Mouse (Mus musculus) cerebellum, postnatal 10 days (tissue): Measurements from ENCODE around the gene Endod1.

Experiments used
- DNase-seq, 2 experiments: peaks; one replicate each; pipeline ENCODE4 v3.0.0; 2021; ENCODE audit warnings: mixed read lengths in 2 of 2

Endod1 gene

DNA sequence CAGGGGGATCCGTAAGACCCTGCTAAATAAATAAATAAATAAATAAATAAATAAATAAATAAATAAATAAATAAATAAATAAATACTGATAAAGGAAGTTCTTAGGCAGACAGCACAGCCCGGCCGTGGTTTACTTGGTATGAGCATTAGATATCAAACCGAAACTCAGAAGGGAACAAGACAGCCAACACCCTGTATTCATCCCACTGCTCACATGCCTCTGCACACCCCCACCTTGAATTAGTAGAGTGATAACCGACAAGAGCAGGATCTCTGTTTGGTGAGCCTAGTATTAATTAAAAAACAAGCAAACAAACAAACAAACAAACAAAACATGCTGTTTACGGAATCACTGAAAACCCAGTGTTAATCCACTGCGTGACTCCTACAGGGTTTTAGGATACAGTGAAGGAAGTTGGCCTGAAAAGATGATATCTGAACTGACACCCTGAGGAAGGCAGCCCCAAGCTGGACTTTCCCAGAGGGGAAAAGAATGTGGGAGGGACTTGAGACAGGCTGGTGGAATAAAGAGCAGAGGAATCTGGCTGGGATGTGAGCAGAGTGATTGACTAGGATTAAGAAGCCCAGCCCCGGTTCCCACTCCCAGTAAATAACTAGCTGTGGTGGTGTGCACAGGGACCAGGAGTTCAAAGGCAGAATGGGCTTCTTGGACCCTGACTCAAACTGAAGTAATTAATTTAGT, at the start of gene Endod1:
Endod1 (minus strand) TSS at position 155 of the 703 bp plus-strand sequence.
- peak; percentile 60 for DNase-seq

DNA sequence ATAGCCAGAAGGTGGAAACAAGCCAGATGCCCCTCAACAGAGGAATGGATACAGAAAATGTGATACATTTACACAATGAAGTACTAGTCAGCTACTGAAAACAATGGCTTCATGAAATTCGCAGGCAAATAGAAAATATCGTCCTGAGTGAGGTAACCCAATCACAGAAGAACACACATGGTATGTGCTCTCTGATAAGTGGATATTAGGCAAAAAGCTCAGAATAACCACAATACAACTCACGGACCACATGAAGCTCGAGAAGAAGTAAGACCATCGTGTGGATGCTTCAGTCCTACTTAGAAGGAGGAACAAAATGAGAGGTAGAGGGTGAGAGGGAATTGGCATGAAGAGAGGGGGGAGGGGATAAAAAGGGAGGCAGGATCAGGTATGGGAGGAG, 27.8 kb upstream of the Endod1 start:
- no peak for DNase-seq

DNA sequence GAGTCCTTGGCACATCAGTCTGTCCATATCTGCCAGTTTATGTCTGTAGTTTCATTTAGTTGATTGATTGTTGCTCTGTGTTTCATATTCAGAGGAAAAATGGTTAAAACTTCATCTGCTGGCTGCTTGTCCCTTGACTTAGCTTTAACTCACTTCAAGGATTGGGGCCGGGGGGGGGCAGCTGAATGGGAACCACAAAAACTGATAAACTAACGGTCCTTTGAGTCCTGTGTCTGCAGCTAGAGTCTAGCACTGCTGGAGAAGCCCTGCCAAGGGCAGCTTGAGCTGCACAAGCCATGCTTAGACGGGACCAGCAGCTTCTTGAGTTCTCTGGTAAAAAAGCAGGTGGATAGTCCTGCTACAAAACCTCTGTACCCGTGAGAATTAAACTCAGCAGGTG, 26.7 kb upstream of the Endod1 start:
- DNase-seq, result no peak

- no peak for DNase-seq
These were observed 24.7 kb upstream of the Endod1 start for GRCm38 (mm10) chr9:14406056-14406455.

DNA sequence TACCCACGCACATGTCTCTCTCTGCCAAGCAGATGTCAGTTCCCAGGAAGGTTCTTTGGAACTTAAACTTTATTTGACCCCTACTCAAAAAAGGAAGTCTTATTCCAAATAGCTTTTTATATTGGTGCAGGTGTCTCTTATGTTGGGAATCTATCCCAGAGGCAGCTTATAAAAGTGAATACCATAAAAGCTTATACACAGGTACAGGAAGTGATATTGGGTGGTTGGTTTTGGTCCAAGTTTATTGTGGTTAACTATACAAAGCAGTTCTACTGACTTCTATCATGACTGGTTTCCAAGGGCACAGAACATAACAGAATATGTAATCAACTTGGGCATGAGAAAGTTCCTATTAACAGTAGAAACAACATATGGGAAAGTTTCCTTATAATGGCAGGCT, 20.8 kb upstream of the Endod1 start:
- no peak for DNase-seq

DNA sequence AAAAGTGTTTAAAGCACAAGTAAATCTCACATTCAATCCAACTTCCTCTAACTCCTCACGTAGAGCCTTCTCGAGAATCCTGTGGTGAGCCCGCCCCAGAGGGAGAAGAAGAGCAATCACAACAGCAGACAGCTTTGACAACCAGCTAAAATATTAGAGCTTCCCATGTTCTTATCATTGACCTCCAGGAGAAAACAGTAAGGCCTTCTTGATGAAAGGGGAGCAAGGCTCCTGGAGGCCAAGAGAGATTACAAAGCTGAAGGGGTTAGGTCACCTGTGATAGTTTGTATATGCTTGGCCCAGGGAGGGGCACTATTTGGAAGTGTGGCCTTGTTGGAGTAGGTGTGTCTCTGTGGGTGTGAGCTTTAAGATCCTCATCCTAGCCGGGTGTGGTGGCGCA, 19.1 kb upstream of the Endod1 start:
- DNase-seq, result no peak

- no peak for DNase-seq
These were observed 17.6 kb upstream of the Endod1 start for GRCm38 (mm10) chr9:14398946-14399345.

GRCm38 (mm10) chr9:14398084-14398483, 16.8 kb upstream of the Endod1 start:
- DNase-seq, result no peak

DNA sequence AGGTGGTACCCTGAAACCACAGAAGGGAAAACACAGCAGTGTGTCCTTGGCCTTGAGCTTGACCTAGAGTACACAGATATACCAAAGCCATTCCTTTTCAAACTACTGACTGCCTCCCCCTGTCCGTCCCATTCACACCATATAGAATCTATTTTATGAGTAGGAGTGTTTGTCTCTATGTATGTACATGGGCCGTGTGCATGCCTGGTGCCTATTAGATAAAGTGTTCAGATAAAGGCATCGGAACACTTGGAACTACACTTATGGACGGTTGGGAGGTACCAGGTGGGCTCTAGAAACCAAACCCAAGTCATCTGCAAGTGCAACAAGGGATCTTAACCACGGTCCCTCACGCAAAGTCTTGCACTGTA, 16.1 kb upstream of the Endod1 start:
- no peak for DNase-seq

GRCm38 (mm10) chr9:14396819-14397448, 15.6 kb upstream of the Endod1 start:
- DNase-seq, result no peak

DNA sequence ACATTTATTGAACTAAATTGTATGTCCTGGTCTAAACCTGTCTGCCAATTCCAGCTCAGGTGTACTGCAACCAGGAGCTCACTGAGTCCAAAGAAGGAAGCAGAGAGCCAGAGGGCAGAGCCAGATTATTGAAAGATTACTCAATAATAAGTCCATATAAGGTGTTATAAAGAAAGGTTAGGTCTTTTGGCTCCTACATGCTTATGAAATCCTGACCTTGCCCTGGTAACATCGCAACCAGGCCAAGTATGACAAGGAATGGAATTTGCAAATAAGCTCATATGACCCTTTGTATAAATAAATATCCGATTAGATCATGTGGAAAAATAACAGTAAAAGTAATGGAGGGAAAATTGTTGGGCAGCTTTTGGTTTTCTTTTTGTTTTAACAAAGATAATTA, 14.8 kb upstream of the Endod1 start:
- no peak for DNase-seq

DNA sequence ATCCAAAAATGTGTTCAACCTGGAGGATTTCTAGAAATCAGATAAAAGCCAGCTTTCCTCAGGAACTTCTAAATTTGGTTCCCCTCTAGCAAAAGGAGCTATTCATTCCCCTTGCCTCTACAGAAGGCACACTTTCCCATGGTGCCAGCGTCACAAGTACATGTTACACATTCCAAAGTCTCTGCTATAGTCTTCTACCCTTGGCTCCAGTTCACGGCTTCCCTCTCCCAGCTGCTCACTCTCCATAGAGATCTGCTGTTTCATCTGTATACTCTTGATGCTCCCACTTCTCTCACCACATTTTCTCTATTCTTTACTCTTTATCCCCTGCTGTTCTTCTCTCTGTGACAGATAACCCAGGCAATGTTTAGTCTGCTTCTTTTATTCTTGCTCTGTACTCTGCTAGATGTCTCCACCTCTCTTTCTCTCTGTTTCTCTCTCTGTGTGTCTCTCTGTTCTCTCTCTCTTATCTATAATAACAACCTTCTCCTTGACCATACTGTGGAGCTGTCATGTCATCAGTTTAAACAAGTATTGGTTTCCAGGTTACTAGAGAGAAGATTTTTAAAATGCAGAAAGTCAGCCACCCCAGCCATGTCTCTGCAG, 13.8 kb upstream of the Endod1 start:
- DNase-seq, result no peak

- DNase-seq, result no peak
These were observed 10.6 kb upstream of the Endod1 start for GRCm38 (mm10) chr9:14391841-14392318.

DNA sequence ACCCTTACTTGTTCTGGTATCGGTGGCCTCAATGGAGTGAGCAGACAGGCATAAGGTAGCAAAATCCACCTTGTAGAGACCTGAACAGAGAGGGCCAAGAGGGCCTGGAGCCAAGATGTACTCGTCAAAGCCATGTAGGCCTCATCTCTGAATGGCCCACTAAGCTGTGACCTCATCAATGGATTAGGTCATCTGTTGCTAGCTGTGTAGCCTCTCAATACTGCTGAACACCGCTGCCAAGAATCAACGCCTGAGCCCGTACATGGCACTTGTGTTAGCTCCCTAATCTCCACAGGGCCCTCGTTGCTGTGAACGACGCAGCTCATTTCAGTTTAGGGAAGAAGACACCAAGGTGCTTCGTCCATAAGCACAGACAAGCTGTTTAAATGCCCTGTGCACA, 10.0 kb upstream of the Endod1 start:
- DNase-seq, result no peak

GRCm38 (mm10) chr9:14390278-14390677, 9.0 kb upstream of the Endod1 start:
- peak in 1 of 2 experiments; percentile 49 for DNase-seq

GRCm38 (mm10) chr9:14389050-14389621, 7.8 kb upstream of the Endod1 start:
- DNase-seq, result peak; percentile 55 to 56

GRCm38 (mm10) chr9:14388001-14388400, 6.7 kb upstream of the Endod1 start:
- peak in 1 of 2 experiments; percentile 21 for DNase-seq

- no peak for DNase-seq
These were observed 5.5 kb upstream of the Endod1 start for GRCm38 (mm10) chr9:14386831-14387230.

DNA sequence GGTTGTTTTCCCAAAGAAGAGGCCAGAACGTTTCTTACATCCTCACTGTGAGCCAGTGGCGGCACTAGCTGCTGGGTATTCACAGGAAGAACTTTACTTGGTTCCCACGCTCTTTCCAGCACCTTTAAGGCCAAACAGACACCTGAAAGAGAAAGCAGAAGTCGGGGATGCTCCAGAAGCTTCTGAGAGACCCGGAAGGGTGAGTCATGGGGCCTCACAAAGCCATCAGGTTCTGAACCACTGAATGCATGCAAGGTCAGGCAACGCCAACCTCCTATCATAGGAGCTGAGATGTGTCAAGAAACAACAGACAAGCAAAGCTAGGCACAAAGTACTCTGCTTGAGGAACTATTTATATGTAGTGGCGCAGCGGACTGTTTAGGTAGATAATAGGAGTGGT, 4.4 kb upstream of the Endod1 start:
- no peak for DNase-seq

GRCm38 (mm10) chr9:14383186-14383920, 2.0 kb upstream of the Endod1 start:
- no peak for DNase-seq

- DNase-seq, result no peak
These were observed 1.0 kb upstream of the Endod1 start for GRCm38 (mm10) chr9:14382256-14382791.

DNA sequence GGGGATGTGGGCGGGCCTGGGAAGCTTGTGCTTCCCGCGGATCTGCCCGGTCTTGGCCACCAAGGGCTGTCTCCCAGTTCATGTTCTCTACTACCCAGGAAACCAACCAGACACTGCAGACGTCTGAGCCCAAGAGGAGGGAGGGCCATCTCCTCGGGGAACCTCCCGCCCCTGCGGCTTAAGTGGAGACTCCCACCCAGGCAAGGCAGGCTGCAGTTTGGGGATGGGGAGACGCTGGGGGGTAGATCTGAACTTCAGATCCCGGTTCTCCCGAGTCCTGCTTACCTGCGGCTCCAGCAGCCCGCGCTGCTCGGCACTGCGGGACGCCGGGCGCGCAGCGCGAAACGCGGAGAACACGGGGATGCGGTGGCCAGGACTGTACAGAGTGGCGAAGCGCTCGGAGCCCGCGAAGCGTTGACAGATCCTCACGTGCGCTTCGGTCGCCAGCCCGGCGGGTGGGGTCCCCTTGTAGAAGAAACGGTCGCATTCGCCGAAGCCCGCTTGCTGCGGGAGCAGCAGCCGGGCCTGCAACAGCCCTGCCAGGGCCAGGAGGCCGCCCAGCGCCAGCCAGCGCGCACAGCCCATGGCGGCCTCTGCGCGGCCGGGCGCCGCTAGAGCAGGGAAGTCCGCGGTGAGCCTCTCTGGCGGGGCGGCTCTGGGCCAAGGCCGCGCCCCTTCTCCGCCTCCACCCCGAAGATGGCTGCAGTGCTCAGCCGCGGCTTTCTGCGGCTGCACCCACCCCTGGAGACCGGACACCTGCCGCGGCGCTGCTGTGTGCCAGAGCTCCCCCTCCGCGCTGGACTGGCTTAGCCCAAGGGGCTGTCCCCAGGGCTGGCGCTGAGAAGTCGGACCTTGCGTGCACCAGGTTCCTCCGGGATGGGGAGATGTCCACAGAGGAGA, 671 bp downstream of the Endod1 start:
- DNase-seq, result peak; percentile 88 to 89
